Mouse (Mus musculus) neural tube, embryonic 15.5 days (tissue): ENCODE data around the gene Tcaim. TPM values are rescaled to one million over a fixed set of nuclear protein-coding genes. Genes with fewer than 3 reads are reported as not detected.
"Not testable (repeated sequence)": the region's sequence is repeated elsewhere in the genome, so short reads cannot be mapped to it uniquely, and the experiment has no call there.

Source experiments
- ATAC-seq: fragments of 200-750 bp; cut with Nextera tagmentation; 2 replicates; pipeline ENCODE4 v1.8.0; 2017; ENCODE audit warnings: mild to moderate bottlenecking, moderate TSS enrichment, moderate library complexity; ENCODE audit not compliant: low FRiP score
- H3K27ac ChIP-seq: fragments of 300-500 bp; sonication (generic); replicated peaks from 2 replicates; pipeline ENCODE4 v1.5.1; 2015; ENCODE audit warnings: mild to moderate bottlenecking, inconsistent platforms
- H3K27me3 ChIP-seq: fragments of 300-500 bp; sonication (generic); replicated peaks from 2 replicates; pipeline ENCODE4 v1.6.1; 2015; ENCODE audit warnings: inconsistent platforms
- H3K36me3 ChIP-seq: fragments of 300-500 bp; sonication (generic); 2 replicates; pipeline ENCODE4 v1.6.1; 2015; ENCODE audit warnings: inconsistent platforms
- H3K4me1 ChIP-seq: fragments of 300-500 bp; sonication (generic); 2 replicates; pipeline ENCODE4 v1.6.1; 2015; ENCODE audit warnings: inconsistent platforms
- H3K4me2 ChIP-seq: fragments of 300-500 bp; sonication (generic); 2 replicates; pipeline ENCODE4 v1.6.1; 2015; ENCODE audit warnings: inconsistent platforms, mild to moderate bottlenecking, moderate library complexity
- H3K4me3 ChIP-seq: fragments of 300-500 bp; sonication (generic); replicated peaks from 2 replicates; pipeline ENCODE4 v1.5.1; 2015; ENCODE audit warnings: mild to moderate bottlenecking, inconsistent platforms
- H3K9ac ChIP-seq: fragments of 300-500 bp; sonication (generic); replicated peaks from 2 replicates; pipeline ENCODE4 v1.6.1; 2015; ENCODE audit warnings: mild to moderate bottlenecking, inconsistent platforms
- H3K9me3 ChIP-seq: fragments of 300-500 bp; sonication (generic); replicated peaks from 2 replicates; pipeline ENCODE4 v1.6.1; 2016; ENCODE audit warnings: inconsistent platforms
- WGBS: fragments of 180-500 bp; shearing (Covaris S2); methylation state at CpG from one replicate; pipeline ENCODE4 v1.1.7; 2015; ENCODE audit warnings: mixed read lengths; 5-methylcytosine and 5-hydroxymethylcytosine counted together
- polyA plus RNA-seq: library from polyadenylated mRNA; unstranded; fragments of >200 nt; fragmentation: Nextera tagmentation; extraction: Ambion mirVana; gene quantifications from 2 replicates; pipeline ENCODE4 v1.2.1, GENCODE M21; 2015

Tcaim gene
- polyA plus RNA-seq, 1 experiment from 2014 or later: 9.0 TPM

DNA sequence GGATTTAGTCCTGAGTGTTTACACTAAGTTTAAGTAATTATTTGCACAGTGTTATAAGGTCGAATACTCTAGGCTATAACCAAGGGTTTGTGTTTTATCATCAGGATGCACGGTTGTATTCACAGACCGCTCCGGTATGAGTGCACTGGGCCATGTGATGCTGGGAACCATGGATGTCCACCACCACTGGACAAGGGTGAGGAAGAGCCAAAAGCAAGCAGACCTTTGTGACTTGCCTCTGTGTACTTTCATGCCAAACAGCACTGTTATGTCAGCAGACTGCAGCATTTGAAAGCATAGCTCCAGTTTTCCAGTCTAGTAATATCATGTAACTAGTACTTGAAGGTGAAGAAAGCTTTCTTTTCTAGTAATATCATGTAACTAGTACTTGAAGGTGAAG, 21.4 kb downstream of the Tcaim start:
- Histone ChIP-seq H3K4me2 (no peak overlapping the region), H3K4me3 (no peak overlapping the region), H3K27ac (no peak overlapping the region), H3K9ac (no peak overlapping the region), H3K27me3 (no peaks in the 10 kb centered on the region), H3K36me3 (peaks cover 56% of the 10 kb centered on the region), H3K9me3 (no peaks in the 10 kb centered on the region), H3K4me1 (no peaks in the 10 kb centered on the region)
- ATAC-seq: no peak
- 93% methylated on average over 4 of the region's 4 CpGs for WGBS

DNA sequence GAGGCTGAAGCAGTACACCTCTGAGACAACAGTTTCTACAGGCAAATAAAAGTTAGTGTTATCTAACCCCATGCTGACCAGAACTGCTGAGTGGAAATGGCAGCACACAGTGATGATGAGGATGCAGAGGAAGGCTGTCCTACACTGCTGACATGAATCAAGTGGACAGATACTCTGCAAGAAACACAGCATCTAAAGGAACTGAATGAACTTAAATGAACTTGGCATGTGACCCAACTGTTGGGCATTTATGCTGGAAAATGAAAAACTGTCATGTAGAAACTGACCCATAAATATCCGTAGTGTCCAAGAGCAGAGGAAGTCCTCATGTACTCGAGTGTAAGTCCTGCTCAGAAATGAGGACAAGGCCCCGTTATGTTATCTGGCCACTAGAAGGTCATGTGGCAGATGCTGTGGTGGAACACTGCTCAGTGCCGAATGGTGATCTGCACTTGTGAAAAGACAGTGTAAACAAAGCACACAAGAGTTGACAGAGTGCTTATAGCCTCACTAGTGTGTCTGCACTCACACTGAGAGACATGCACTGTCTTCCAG, 24.6 kb downstream of the Tcaim start:
- no peak overlapping the region for H3K9ac ChIP-seq
- 91% methylated on average over 4 of the region's 4 CpGs for WGBS
- ATAC-seq: no peak

GRCm38 (mm10) chr9:122836126-122836525, 30.8 kb downstream of the Tcaim start:
- WGBS: 56% methylated on average over 9 of the region's 9 CpGs
- Histone ChIP-seq H3K4me1 (peaks cover 10% of the 10 kb centered on the region), H3K4me3 (no peak overlapping the region), H3K9ac (no peak overlapping the region), H3K9me3 (no peaks in the 10 kb centered on the region), H3K27ac (peak overlapping the region; percentile 56), H3K27me3 (no peaks in the 10 kb centered on the region), H3K36me3 (peaks cover 25% of the 10 kb centered on the region), H3K4me2 (no peak overlapping the region)
- ATAC-seq: no peak; the same call in 1 of the 2 replicates

More for the DNA sequence above, 24.6 kb downstream of the Tcaim start:
- Histone ChIP-seq H3K4me2 (no peak overlapping the region), H3K36me3 (peaks cover 47% of the 10 kb centered on the region), H3K27ac (no peak overlapping the region), H3K9me3 (no peaks in the 10 kb centered on the region), H3K27me3 (no peaks in the 10 kb centered on the region), H3K4me1 (no peaks in the 10 kb centered on the region), H3K4me3 (no peak overlapping the region)

- Histone ChIP-seq H3K4me1 (peaks cover 10% of the 10 kb centered on the region), H3K4me3 (no peak overlapping the region), H3K9ac (no peak overlapping the region), H3K36me3 (peaks cover 25% of the 10 kb centered on the region), H3K27me3 (no peaks in the 10 kb centered on the region), H3K27ac (peak overlapping the region; percentile 56), H3K9me3 (no peaks in the 10 kb centered on the region), H3K4me2 (0 out of 2 replicates have a peak overlapping the region, but pooled peaks have one; percentile 2)
- 29% methylated on average over 6 of the region's 6 CpGs for whole genome bisulfite sequencing
- peak; percentile 87 for ATAC-seq
Observed at GRCm38 (mm10) chr9:122836790-122837189, 31.5 kb downstream of the Tcaim start.

- no peaks in the 10 kb centered on the region for H3K27me3 ChIP-seq
- peak overlapping the region; percentile 56 for H3K27ac ChIP-seq
- peaks cover 10% of the 10 kb centered on the region for H3K4me1 ChIP-seq
- H3K4me2 ChIP-seq: no peak overlapping the region
- no peak overlapping the region for H3K4me3 ChIP-seq
- ATAC-seq: no peak; the same call in 1 of the 2 replicates
- H3K9me3 ChIP-seq: no peaks in the 10 kb centered on the region
- H3K9ac ChIP-seq: no peak overlapping the region
- peaks cover 25% of the 10 kb centered on the region for H3K36me3 ChIP-seq
- 86% methylated on average over 4 of the region's 4 CpGs for WGBS
Observed at GRCm38 (mm10) chr9:122837216-122837615, 31.9 kb downstream of the Tcaim start.

GRCm38 (mm10) chr9:122837680-122838079, 32.3 kb downstream of the Tcaim start:
- H3K4me1 ChIP-seq: peaks cover 10% of the 10 kb centered on the region
- 32% methylated on average over 16 of the region's 16 CpGs for WGBS
- H3K27me3 ChIP-seq: no peaks in the 10 kb centered on the region
- no peak for ATAC-seq
- no peaks in the 10 kb centered on the region for H3K9me3 ChIP-seq
- H3K4me3 ChIP-seq: no peak overlapping the region
- peak overlapping the region; percentile 56; the same call in 1 of the 2 replicates for H3K27ac ChIP-seq
- no peak overlapping the region for H3K4me2 ChIP-seq
- H3K36me3 ChIP-seq: peaks cover 22% of the 10 kb centered on the region
- H3K9ac ChIP-seq: no peak overlapping the region

DNA sequence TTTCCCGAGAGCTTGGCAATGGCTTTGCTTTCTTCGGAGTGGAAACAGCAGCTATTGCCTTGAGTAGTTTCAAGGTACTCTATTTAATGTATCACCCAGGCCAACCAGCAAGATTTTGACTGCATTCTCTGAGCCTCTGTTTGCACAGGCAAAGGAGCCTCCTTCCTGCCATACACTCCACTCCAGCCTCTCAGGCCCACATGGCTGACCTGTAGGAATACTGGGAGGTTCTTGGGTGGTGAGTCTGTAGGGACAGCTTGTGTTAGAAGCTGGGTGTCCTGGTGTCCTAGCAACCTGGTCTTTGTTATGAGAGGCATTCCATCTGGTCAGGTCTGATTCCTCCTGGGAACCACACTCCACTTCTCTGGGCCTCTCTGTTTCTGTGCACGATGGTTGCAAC, 38.4 kb downstream of the Tcaim start, which contains the start of gene Gm35549:
Gene Gm35549, minus strand, starts transcription at position 276 of the 400 bp plus-strand sequence.
- no peak within 1 kb of the TSS for H3K4me3 ChIP-seq
- no peaks in the 10 kb centered on the region for H3K4me1 ChIP-seq
- H3K4me2 ChIP-seq: no peak within 1 kb of the TSS
- no peak within 1 kb of the TSS for H3K27ac ChIP-seq
- WGBS: 77% methylated on average over 3 of the region's 3 CpGs
- no peak for ATAC-seq
- no peaks in the 10 kb centered on the region for H3K27me3 ChIP-seq
- H3K9ac ChIP-seq: no peak within 1 kb of the TSS
- no peaks in the 10 kb centered on the region for H3K9me3 ChIP-seq
- H3K36me3 ChIP-seq: 0 out of 2 replicates have a peak, but pooled peaks cover 4% of the 10 kb centered on the region

- Histone ChIP-seq H3K9ac (no peak overlapping the region), H3K9me3 (no peaks in the 10 kb centered on the region), H3K27ac (no peak overlapping the region), H3K27me3 (no peaks in the 10 kb centered on the region), H3K4me2 (no peak overlapping the region), H3K36me3 (peaks cover 20% of the 10 kb centered on the region), H3K4me3 (no peak overlapping the region), H3K4me1 (no peaks in the 10 kb centered on the region)
- no peak for ATAC-seq
- 91% methylated on average over 3 of the region's 3 CpGs for WGBS
Observed at GRCm38 (mm10) chr9:122845621-122846020, 40.3 kb downstream of the Tcaim start.

GRCm38 (mm10) chr9:122846156-122846555, 40.8 kb downstream of the Tcaim start:
- Histone ChIP-seq H3K9ac (no peak overlapping the region), H3K9me3 (no peaks in the 10 kb centered on the region), H3K4me1 (no peaks in the 10 kb centered on the region), H3K27me3 (no peaks in the 10 kb centered on the region), H3K27ac (no peak overlapping the region), H3K4me3 (no peak overlapping the region), H3K4me2 (no peak overlapping the region), H3K36me3 (peaks cover 26% of the 10 kb centered on the region)
- ATAC-seq: no peak

GRCm38 (mm10) chr9:122847811-122848311, 42.5 kb downstream of the Tcaim start:
- not testable (repeated sequence) for H3K27me3 ChIP-seq, H3K9me3 ChIP-seq, ATAC-seq, H3K4me3 ChIP-seq, H3K9ac ChIP-seq, H3K4me2 ChIP-seq, H3K4me1 ChIP-seq, H3K27ac ChIP-seq
- H3K36me3 ChIP-seq: peaks cover 43% of the 10 kb centered on the region
- 96% methylated on average over 7 of the region's 8 CpGs for WGBS

DNA sequence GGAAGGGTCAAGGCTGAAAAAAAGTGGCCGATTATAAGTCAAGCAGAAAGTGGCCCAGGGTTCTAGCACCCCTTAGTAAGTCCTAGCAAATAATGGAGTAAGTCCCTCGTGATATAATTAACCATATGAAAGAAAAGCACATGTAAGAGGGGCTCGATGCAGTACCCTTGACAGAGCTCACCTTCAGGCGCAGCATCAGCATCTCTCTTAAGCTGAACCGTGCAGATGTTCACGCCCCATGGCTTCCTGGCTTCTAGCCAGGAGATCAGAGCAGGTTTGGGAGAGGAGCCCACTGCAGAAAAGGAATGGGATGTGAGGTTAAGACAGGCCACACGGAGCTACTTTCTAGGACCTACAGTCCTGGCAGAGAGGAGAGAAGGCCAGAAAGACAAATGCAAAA, 49.2 kb downstream of the Tcaim start:
- Histone ChIP-seq H3K4me1 (no peaks in the 10 kb centered on the region), H3K27me3 (no peaks in the 10 kb centered on the region), H3K9ac (no peak overlapping the region), H3K4me2 (no peak overlapping the region), H3K4me3 (no peak overlapping the region), H3K9me3 (0 out of 2 replicates have a peak, but pooled peaks cover 6% of the 10 kb centered on the region), H3K36me3 (peaks cover 93% of the 10 kb centered on the region), H3K27ac (no peak overlapping the region)
- WGBS: 93% methylated on average over 7 of the region's 7 CpGs
- ATAC-seq: no peak

DNA sequence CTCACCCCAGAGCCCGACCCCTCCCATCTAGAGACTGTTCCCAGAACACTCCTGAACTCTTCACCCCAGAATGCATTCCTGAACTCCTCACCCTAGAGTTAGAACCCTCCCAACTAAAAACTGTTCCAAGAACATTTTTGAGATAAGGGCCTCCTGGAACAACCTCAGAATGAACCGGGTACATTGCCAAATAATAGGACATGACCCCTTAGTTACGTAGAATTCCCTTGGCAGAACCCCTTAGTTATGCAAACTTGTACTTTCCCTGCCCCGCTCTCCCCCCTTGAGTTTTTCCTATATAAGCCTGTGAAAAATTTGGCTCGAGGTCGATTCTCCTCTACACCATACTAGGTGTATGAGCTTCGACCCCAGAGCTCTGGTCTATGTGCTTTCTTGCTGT, 49.8 kb downstream of the Tcaim start:
- not testable (repeated sequence) for ATAC-seq
- 96% methylated on average over 2 of the region's 7 CpGs for WGBS

More for the DNA sequence above, 49.8 kb downstream of the Tcaim start:
- not testable (repeated sequence) for H3K27ac ChIP-seq, H3K9ac ChIP-seq, H3K4me3 ChIP-seq, H3K9me3 ChIP-seq, H3K4me2 ChIP-seq, H3K4me1 ChIP-seq, H3K27me3 ChIP-seq
- peaks cover 93% of the 10 kb centered on the region for H3K36me3 ChIP-seq
